9 mouse cellular contexts compared by ENCODE assay signal in the genomic region with DNA sequence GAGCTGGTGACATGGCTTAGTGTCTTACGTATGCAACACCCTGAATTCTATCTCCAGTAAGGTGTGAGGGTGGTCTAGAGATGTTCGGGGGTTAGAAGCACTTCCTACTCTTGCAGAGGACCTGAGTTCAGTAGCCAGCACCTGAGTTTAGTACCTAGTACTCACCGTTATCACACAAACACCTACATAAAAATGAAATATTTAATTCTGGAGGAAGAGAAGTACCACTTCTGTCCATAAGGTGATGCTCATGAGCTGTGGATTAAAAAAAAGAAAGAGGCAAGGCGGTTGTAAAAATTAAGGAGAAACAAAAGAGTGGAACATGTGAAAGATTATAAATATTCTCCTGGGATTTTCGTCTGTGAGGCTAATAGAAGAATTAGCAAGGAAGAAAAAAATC. TPM values are rescaled to one million over a fixed set of nuclear protein-coding genes. Genes with fewer than 3 reads are reported as not detected.
DNase-seq lines count a peak whose midpoint lies in the region; ATAC-seq lines count a peak whose summit lies in the region.
"Had no signal": no experiment of that assay in that cellular context is flagged by ENCODE, and none has a peak within 500 bp of the region (broad histone marks: within the 10 kb centered on the region; RNA-seq: fewer than 3 reads in every experiment).

No protein-coding gene starts in this region.

- 0 out of 2 replicates have a peak overlapping the region, but pooled peaks have one; percentile 19 for H3K4me2 ChIP-seq in hindbrain, embryonic 15.5 days
- H3K4me2 ChIP-seq in midbrain, embryonic 16.5 days (ENCODE audit: low read length) = no peak overlapping the region

- H3K36me3 ChIP-seq in hindbrain, embryonic 15.5 days = no peaks in the 10 kb centered on the region
- H3K36me3 ChIP-seq in midbrain, embryonic 16.5 days (ENCODE audit: control insufficient read depth, insufficient read depth, low read length) = no peaks in the 10 kb centered on the region

- H3K4me3 ChIP-seq in hindbrain, embryonic 15.5 days = no peak overlapping the region
- H3K4me3 ChIP-seq in midbrain, embryonic 16.5 days (ENCODE audit: low read depth, low read length) = no peak overlapping the region

- WGBS in hindbrain, embryonic 15.5 days = 32% methylated on average over 5 of the region's 5 CpGs
- 31% methylated on average over 5 of the region's 5 CpGs for WGBS in midbrain, embryonic 16.5 days

- ATAC-seq in hindbrain, embryonic 15.5 days (ENCODE audit: low FRiP score, low read depth) = no peak
- ATAC-seq in midbrain, embryonic 16.5 days = 0 out of 2 replicates have a peak, but pooled peaks have one; percentile 7

- H3K27me3 ChIP-seq in hindbrain, embryonic 15.5 days = no peaks in the 10 kb centered on the region
- H3K27me3 ChIP-seq in midbrain, embryonic 16.5 days (ENCODE audit: control insufficient read depth, insufficient read depth, low read depth, low read length) = no peaks in the 10 kb centered on the region

- intact Hi-C loops in left cerebral cortex, postnatal 4 days (cut with DNase I) = loop anchor here (5.0 kb wide), 1 partner anchor 66 kb away; no protein-coding TSS in a partner anchor

- peak; percentile 32 for DNase-seq in cerebellum, adult 9-10 months
- DNase-seq in cerebellum, postnatal 25 days = no peak
- peak; percentile 27 for DNase-seq in 416B (ENCODE audit: low read depth)
- DNase-seq in embryo, embryonic 9.5 days (ENCODE audit: extremely low spot score) = peak; percentile 33
- no peak for DNase-seq in urinary bladder, postnatal 10 days (ENCODE audit: low spot score)
- no peak for DNase-seq in left cerebral cortex, postnatal 4 days

- peaks cover 32% of the 10 kb centered on the region for H3K4me1 ChIP-seq in hindbrain, embryonic 15.5 days (replicated peaks)
- H3K4me1 ChIP-seq in midbrain, embryonic 16.5 days (ENCODE audit: control insufficient read depth, insufficient read depth, low read length) = peaks cover 16% of the 10 kb centered on the region

- H3K9me3 ChIP-seq in hindbrain, embryonic 15.5 days = no peaks in the 10 kb centered on the region
- no peaks in the 10 kb centered on the region for H3K9me3 ChIP-seq in midbrain, embryonic 16.5 days (replicated peaks; ENCODE audit: control insufficient read depth, low read length, poor library complexity, severe bottlenecking)

- 0 out of 2 replicates have a peak overlapping the region, but pooled peaks have one; percentile 71 for H3K27ac ChIP-seq in hindbrain, embryonic 15.5 days (replicated peaks)
- H3K27ac ChIP-seq in midbrain, embryonic 16.5 days (ENCODE audit: low read length) = no peak overlapping the region

- no peak overlapping the region for H3K9ac ChIP-seq in hindbrain, embryonic 15.5 days
- H3K9ac ChIP-seq in midbrain, embryonic 16.5 days (ENCODE audit: low read depth, low read length) = no peak overlapping the region

RNA-seq across cellular contexts. Expression of a gene that starts 2.1 kb away (rescaled TPM):
- polyA plus RNA-seq in hindbrain, embryonic 15.5 days (2015; fragmentation: Nextera tagmentation; extraction: Ambion mirVana) = 106 and 111 TPM in 2 replicates
- 112 and 128 TPM in 2 replicates for polyA plus RNA-seq in midbrain, embryonic 16.5 days (2015; fragmentation: Nextera tagmentation; extraction: Ambion mirVana)
- total RNA-seq in left cerebral cortex, postnatal 4 days (2021) = 100 to 1,000 TPM; 392 to 432 TPM

RNA-seq across cellular contexts. Expression of a gene that starts 9.1 kb away (rescaled TPM):
- polyA plus RNA-seq in hindbrain, embryonic 15.5 days (2015; fragmentation: Nextera tagmentation; extraction: Ambion mirVana) = 2.8 and 3.5 TPM in 2 replicates
- polyA plus RNA-seq in midbrain, embryonic 16.5 days (2015; fragmentation: Nextera tagmentation; extraction: Ambion mirVana) = 3.6 and 4.1 TPM in 2 replicates
- 1 to 10 TPM; 1.5 to 2.1 TPM for total RNA-seq in left cerebral cortex, postnatal 4 days (2021)

RNA-seq across cellular contexts. Expression of a gene that starts 57.1 kb away (rescaled TPM):
- 0.25 and 0.77 TPM in 2 replicates for polyA plus RNA-seq in hindbrain, embryonic 15.5 days (2015; fragmentation: Nextera tagmentation; extraction: Ambion mirVana)
- polyA plus RNA-seq in midbrain, embryonic 16.5 days (2015; fragmentation: Nextera tagmentation; extraction: Ambion mirVana) = 0.24 and 0.31 TPM in 2 replicates
- total RNA-seq in left cerebral cortex, postnatal 4 days (2021) = under 1 TPM; 0.18 to 0.58 TPM
- total RNA-seq: heart, adult 18-20 months had no signal

Comparison
In these comparisons a context has a peak if more than half of its experiments do, and no peak if none do; other contexts are left out.
1. DNase-seq: peak in cerebellum, adult 9-10 months (single experiment), 416B (single experiment) and embryo, embryonic 9.5 days (single experiment); none in cerebellum, postnatal 25 days (0 of 2), urinary bladder, postnatal 10 days (single experiment) and left cerebral cortex, postnatal 4 days (single experiment).